Mouse (Mus musculus) c-Kit-positive CD71-positive TER-119-positive erythroid progenitor cells, embryonic 14.5 days (primary cell): ENCODE measurements around the gene Gadd45gip1.
A peak's percentile ranks its signal among the peaks of the same experiment; 100 is the strongest.

Experiments used
- DNase-seq: peaks from one replicate; pipeline ENCODE4 v3.0.0-alpha.2; 2013; ENCODE audit warnings: low spot score

Gadd45gip1 gene

DNA sequence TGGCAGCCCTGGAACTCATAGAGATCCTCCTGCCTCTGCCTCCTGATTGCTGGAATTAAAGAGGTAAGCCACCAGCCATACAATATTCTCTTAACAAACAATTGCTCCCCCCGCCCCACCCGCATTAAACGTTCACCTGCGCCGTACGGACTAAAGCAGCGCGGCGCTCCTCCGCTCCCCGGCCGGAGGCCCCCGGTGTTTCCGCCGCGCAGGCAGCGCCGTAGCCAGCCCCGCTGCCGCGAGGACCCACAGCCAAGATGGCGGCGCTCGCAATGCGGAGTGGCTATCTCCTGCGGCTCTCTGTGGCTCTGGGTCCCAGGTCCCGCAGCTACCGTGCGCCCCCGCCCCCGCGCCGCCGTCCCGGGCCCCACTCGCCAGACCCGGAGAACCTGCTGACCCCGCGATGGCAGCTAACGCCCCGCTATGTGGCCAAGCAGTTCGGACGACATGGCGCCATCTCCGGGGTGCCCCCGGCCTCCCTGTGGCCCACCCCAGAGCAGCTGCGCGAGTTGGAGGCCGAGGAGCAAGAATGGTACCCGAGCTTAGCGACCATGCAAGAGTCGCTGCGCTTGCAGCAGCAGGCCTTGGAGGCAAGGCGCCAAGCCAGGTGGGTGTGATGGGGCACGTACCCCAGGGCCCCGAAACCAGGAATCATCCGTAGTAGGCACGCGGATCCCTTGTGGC is 854 bp downstream of the Gadd45gip1 start:
- peak; percentile 80 for DNase-seq

DNA sequence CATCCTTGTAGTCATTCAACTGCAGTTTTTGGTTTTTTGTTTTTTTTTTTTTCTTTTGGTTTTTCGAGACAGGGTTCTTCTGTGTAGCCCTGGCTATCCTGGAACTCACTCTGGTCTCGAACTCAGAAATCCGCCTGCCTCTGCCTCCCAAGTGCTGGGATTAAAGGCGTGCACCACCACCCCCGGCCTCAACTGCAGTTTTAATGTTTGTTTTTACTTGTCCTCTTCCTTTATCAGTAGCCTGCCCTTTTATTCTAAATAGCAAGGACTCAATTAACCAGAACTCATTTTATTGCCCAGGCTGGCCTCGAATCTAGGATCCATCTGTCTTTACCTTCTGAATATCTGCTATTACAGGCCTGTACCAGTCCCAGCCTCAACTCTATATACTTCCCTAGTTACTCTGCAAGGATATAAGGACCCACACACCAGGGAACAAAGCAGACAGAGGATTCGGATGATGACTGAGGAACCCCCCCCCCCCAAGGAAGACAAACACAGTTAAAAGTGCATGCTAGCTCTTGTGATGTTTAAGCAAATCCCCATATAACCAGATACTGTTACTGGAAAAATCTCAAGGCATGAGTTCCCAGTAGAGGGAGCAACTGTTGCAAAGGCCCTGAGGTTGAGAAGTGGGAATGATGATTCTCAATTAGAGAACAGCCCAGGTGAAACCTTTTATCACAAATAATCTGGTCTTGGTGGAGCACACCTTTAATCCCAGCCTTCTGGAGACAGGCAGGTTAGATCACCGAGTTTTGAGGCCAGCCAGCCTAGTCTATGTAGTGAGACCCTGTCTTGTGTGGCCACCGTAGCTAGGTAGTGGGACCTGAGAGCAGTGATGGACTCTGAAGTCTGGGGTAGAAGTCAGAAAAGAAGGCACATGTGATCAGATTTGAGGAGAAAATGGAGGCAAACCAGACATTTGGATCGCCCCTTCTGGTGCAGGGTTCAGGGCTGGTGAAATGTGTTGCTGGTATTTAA is 1.7 kb downstream of the Gadd45gip1 start:
- DNase-seq, result no peak

GRCm38 (mm10) chr8:84834002-84834865 is 2.9 kb downstream of the Gadd45gip1 start:
- DNase-seq, result no peak

DNA sequence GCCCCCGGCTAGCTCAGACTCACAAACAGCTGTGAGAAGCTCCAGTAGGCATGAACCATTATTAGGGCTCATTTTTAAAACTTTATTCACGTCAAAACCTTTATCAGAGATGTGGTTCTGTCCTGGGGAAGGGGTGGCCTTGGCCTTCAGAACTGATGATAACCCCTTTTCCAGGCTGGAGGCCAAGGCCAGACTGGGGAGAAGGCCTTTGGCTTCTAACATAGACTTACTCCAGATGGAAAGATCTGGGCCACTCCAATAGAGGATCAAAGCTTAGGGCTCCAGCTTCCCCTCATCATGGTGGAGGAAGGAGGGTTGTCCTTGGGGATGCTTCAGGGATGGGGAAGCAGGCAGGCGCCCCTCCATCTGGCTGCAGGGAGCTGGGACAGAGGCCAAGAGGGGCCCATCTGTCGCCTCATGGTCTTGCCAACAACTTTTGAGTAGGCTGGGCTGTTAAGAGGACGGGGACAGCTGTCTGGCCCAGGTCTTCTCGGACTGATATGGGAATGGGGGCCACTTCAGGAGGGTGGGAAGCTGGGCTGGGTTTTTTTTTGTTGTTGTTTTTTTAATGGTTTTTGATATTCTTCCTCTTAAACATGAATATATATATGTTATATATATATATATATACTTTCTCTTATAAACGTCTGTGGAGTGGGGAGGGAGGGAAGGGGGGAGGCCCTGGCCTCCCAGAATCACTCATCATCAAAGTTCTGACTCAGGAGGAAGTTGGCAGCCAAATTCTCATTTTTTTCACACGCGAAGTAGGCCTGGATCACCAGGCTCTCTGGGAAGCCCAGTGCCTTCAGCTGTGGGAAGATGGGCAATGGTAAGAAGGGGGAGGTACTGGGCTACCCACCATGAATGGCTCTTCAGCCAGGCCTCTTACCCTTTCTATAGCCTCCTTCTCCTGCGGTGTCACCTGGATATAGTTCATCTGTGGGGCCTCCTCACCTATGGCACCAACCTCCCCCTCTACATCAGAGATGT is 3.8 kb downstream of the Gadd45gip1 start:
- no peak for DNase-seq

DNA sequence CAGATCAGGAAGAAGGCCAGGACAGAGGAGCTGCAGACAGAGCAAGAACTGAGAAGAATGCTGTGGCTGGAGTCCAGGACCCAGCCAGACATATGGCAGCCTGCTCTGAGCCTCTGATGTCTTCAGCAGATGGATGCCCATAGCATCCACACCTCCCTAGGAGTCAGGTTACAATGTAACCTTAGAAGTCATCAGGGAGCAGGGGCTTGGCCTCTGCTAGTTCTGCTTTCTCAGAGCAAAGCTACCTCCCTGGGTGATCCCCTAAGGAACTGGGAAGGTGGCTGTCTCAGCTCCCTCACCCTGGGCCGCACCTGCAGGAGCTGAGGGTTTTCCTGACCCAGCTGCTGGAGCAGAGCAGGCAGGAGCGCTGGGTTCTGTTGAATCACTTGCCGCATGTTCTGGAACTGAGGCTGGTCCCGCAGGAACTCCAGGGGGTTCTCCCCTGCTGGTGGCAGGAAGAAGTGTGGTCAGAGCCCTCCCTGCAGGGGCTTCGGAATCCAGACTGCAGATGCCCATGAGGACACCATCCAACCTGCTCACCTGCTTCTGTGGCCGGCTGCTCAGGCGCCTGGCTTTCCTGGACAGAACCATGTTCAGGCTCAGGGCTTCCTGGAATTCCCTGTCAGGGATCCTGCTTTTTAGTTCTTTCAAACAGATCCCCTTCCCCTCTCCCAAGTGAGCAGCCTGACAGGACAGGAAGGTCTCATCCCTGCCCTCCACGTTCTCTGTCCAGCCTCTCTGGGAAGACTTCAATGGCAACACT is 6.0 kb downstream of the Gadd45gip1 start:
- DNase-seq, result no peak

GRCm38 (mm10) chr8:84837912-84838470 is 6.7 kb downstream of the Gadd45gip1 start:
- DNase-seq, result no peak

GRCm38 (mm10) chr8:84838513-84838912 is 7.2 kb downstream of the Gadd45gip1 start:
- peak; percentile 92 for DNase-seq

GRCm38 (mm10) chr8:84839411-84839810 is 8.1 kb downstream of the Gadd45gip1 start:
- DNase-seq, result no peak

DNA sequence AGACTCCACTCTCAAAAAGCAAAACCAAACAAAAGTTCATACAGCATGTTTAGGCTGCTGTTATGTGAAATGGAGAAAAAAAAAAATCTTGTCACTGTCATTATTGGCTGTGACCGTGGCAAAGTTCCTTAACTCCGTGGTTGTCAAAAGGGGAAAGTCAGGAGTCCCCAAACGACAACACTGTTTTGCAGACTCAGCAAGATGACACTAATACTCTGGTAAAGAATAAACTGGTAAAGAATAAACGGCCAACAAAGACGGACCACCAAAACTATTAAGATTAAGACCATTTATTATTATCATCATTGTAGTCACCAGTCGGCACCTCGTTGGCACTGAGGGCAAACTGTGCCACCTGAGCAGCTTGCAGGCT is 8.5 kb downstream of the Gadd45gip1 start:
- no peak for DNase-seq

- DNase-seq, result peak; percentile 94
Observed at GRCm38 (mm10) chr8:84840248-84840999, 9.1 kb downstream of the Gadd45gip1 start, which contains the start of gene Rad23a. TSS of gene Rad23a (minus strand) at chr8:84840665.

DNA sequence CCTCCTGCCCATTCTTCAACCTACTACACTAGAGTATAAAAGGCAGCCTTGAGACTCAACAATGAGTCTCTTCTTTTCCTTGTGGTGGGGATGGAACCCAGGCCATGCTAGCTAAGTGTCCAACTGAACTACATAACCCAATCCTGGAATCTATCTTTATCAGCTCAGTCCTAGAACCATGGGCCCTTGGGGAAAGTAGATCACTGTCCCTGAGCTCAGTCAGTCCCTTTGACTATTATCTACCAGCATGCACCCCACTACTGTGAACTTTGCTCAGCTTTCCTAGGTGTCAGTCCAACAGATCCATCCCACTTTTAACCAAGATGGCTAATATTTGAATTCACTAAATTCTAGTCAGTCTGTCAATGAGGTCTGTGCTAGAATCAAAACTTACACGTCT is 10.2 kb downstream of the Gadd45gip1 start:
- DNase-seq, result no peak

- no peak for DNase-seq
Observed at GRCm38 (mm10) chr8:84844397-84845070, 13.2 kb downstream of the Gadd45gip1 start.

- no peak for DNase-seq
Observed at GRCm38 (mm10) chr8:84845355-84846093, 14.2 kb downstream of the Gadd45gip1 start.

DNA sequence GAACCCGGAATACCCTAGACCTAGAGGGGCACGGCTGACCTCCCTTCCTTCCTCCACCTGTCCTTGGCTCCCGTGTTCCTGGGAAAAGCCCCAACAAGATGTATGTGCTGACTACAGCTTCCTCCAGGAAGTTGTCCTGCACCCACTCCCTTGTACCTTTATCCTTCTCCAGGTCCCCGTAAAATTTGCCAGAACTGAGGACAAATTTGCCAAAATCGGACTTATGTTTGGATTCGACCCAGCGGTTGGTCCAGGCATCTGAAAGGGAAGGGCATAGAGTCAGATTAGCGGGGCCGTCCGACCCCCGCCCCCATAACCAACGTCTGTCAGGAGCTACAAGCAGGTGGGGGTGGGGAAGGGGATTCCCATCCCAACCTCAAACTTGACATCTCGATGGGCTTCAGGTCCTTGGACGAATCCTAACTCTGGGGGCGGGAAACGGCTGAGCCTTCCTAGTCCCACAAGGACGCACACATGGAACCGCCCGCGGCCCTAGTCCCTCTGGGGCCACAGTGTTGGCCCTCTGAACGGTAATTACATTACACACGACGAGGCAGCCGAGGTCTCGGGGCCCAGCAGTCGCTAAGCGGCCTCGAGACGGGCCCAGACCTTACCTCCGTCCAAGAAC is 14.9 kb downstream of the Gadd45gip1 start:
- DNase-seq, result no peak

- peak; percentile 100 for DNase-seq
Observed at GRCm38 (mm10) chr8:84846722-84847572, 15.6 kb downstream of the Gadd45gip1 start, which contains the start of gene Calr. TSS of gene Calr (minus strand) at chr8:84846934.
